Mouse (Mus musculus): Measurements from ENCODE around the gene Arl5c.

Arl5c gene

GRCm38 (mm10) chr11:98022555-98023371, 26.8 kb upstream of the Arl5c start, which contains the start of gene Cacnb1:
Cacnb1 (minus strand) TSS chr11:98023034.
- no peak for TF ChIP-seq GATA4 (IDR thresholded peaks at IDR 0.05; ENCODE audit: insufficient replicate concordance, low read length)

DNA sequence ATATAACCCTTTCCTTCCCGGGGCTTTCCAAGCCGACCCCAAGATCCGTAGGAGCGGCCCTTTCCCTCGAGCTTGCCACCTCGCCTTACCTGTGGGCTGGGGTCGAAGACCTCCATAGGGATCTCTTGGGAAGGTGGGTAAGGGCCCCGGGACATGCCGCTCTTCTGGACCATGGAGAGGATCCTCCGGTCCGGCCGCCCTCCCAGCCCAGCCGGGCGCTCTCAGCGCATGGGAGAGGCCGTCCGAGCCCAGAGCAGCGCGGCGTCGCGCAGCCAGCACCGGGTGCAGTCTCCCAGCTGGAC, 26.2 kb upstream of the Arl5c start:
- no peak for TF ChIP-seq GATA4 (IDR thresholded peaks at IDR 0.05; ENCODE audit: insufficient replicate concordance, low read length)

GRCm38 (mm10) chr11:98021565-98022252, 25.7 kb upstream of the Arl5c start:
- TF ChIP-seq GATA4 (IDR thresholded peaks at IDR 0.05; ENCODE audit: insufficient replicate concordance, low read length) = no peak

- no peak for TF ChIP-seq GATA4 (IDR thresholded peaks at IDR 0.05; ENCODE audit: insufficient replicate concordance, low read length)
These were observed 25.1 kb upstream of the Arl5c start for GRCm38 (mm10) chr11:98021118-98021517.

DNA sequence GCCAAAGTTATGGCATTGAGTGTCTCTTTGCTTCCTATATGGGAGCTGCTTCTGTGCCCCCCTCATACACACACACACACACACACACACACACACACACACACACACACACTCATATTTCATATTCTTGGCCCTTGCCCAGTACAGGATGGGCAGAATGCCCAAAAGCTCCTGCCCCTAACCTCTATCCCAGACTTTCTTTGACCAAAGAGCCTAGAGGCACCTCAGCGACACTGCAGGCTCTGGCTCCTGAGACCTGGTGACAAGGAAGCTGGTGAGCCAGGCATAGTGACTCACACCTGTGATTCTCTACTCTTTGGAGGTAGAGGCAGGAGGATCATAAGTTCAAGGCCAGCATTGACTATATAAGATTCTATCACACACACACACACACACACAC, 24.7 kb upstream of the Arl5c start:
- TF ChIP-seq GATA4 (IDR thresholded peaks at IDR 0.05; ENCODE audit: insufficient replicate concordance, low read length) = no peak

DNA sequence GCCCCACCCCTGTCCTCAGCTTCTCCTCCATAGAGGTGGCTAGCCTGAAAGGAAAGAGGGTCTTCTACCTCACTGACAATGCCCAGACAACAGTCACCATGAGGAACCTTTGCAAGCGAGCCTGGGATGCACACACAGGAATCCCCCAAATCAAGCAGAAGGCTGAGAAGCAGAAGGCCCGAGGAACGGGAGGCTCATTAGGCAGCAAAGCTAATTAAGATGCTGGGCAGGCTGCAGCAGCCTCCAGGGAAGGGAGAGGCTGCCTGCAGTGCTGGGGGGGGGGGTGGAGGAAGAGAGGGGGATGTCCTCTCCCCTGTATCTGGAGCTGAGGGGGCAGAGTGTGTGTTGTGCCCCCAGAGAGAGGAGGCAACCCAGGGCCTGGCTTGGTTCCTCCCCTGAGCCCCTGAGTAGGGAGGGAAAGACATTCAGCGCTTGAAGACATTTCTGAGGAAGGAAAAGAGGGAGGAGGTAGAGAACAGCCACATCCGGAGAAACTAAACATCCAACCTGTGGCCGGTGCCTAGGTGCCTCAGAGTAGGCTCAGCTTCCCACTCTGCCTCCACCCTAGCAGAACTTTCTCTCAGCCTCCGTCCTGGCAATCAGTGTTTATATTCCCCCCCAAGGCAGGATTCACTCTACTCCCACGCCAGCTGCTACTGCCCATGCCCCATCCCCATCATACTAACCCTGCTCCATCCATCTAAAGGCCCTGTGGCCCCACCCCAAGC, 24.1 kb upstream of the Arl5c start:
- TF ChIP-seq GATA4 (IDR thresholded peaks at IDR 0.05; ENCODE audit: insufficient replicate concordance, low read length) = no peak

GRCm38 (mm10) chr11:98018858-98019641, 23.1 kb upstream of the Arl5c start:
- TF ChIP-seq GATA4 (IDR thresholded peaks at IDR 0.05; ENCODE audit: insufficient replicate concordance, low read length) = no peak

DNA sequence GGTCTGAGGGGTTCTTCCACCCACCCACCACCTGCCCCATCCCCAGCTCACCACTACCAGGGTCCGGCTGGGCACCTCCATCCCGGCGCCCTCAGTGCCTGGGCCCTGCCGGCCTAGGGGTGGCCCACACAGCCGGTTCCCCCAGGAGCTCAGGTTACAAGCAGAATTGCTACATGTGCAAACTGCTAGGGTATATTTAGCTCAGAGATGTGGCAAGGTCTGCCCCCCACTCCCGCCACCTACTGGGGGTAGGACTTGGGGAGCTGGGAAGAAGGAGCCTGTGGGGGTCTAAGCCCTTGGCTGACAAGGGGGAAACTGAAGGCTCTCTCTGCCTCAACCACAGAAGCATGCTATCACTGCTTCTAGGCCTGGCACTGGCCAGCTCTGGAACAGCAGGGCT, 22.2 kb upstream of the Arl5c start:
- TF ChIP-seq GATA4 (IDR thresholded peaks at IDR 0.05; ENCODE audit: insufficient replicate concordance, low read length) = no peak

- no peak for TF ChIP-seq GATA4 (IDR thresholded peaks at IDR 0.05; ENCODE audit: insufficient replicate concordance, low read length)
These were observed 20.8 kb upstream of the Arl5c start for GRCm38 (mm10) chr11:98016824-98017223.

DNA sequence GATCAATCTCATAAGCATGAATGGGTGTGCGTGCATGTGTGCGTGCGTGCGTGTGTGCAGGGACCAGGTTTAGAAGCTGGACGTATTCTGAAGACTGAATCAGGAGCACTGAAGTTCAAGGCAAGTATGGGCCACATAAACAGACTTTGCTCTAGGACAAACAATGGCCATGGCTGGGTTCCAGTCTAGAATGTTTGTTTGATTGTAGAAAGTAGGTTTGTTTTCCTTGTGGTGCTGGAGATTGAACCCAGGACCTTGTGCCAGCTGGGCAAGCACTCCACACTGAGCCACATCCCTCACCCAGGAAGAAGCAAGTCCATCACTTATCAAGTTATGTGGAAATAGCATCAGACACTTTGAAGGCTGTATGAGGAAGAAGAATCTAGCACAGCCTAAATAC, 20.2 kb upstream of the Arl5c start:
- no peak for TF ChIP-seq GATA4 (IDR thresholded peaks at IDR 0.05; ENCODE audit: insufficient replicate concordance, low read length)

DNA sequence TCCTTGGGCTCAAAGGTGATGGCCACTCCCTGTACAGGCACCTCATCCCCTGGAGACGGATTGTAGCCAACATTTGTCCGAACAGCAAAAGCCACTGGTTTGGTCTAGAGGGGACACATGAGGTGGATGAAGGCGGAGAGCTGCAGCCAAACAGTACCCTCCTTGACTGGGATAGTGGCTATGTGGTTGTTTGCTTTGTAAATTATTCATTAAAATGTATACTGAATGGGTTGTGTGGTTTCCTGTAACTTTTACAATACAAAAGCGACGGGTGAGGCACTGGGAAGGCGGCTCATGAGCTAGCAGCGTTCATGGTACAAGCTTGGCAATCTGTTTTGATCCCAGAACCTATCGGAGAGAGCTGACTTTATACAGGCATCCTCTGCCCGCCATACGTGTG, 16.9 kb upstream of the Arl5c start:
- no peak for TF ChIP-seq GATA4 (IDR thresholded peaks at IDR 0.05; ENCODE audit: insufficient replicate concordance, low read length)

- TF ChIP-seq GATA4 (IDR thresholded peaks at IDR 0.05; ENCODE audit: insufficient replicate concordance, low read length) = no peak
These were observed 15.7 kb upstream of the Arl5c start for GRCm38 (mm10) chr11:98011716-98012115.

DNA sequence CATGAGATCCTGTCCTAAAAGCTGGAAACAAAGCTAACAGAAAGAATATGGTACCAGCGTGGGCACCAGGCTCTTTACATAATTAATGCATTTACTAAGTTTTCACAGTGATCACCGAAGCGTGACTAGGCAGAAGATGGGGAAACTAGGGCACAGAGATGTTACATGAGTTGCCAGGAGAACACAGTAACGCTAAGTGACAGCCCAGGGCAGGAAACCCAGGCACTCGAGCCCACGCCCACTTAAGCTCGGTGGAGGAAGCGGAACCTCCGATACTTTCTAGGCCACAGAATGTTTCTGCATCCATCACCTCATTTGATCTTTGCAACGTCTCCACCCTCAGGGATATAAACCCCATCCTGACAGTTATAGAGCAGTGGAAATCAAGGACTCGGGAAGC, 12.1 kb upstream of the Arl5c start:
- TF ChIP-seq GATA4 (IDR thresholded peaks at IDR 0.05; ENCODE audit: insufficient replicate concordance, low read length) = no peak

- no peak for TF ChIP-seq GATA4 (IDR thresholded peaks at IDR 0.05; ENCODE audit: insufficient replicate concordance, low read length)
These were observed 9.7 kb upstream of the Arl5c start for GRCm38 (mm10) chr11:98005686-98006085.

DNA sequence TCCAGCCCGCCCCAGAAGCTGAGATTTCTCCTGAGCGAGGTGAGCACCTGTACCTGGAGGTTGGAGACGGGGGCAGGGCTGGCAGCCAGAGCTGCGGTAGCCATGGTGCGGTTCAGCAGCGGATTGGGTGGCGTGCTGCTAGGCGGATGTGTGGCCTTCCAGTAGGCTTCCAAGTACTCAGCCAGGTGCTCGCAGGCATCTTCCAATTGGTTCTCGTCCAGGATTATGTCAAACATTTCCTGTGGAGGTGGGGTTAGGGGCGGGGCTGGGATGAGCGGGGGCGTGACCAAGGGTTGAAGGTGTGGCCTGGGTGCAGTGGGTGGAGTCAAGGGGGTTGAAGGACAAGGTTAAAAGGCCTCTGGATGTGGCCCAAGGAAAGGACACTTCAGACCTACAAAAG, 9.1 kb upstream of the Arl5c start:
- no peak for TF ChIP-seq GATA4 (IDR thresholded peaks at IDR 0.05; ENCODE audit: insufficient replicate concordance, low read length)

All from liver, adult (tissue).